Mouse (Mus musculus) heart, adult 18-20 months (tissue): ENCODE data around the gene Olfr339. TPM values are rescaled to one million over a fixed set of nuclear protein-coding genes. Genes with fewer than 3 reads are reported as not detected.
"Not testable (repeated sequence)": the region's sequence is repeated elsewhere in the genome, so short reads cannot be mapped to it uniquely, and the experiment has no call there.

Source experiments
- DNase-seq, 2 experiments: peaks; one replicate each; pipeline ENCODE4 v3.0.0; 2021 to 2022; ENCODE audit warnings: mixed read lengths in 1 of 2
- long read RNA-seq, 2 experiments: library from polyadenylated mRNA; stranded (forward); transcript quantifications; one replicate each; pipeline ENCODE4 v2.0.0; 2021
- total RNA-seq, 2 experiments: library from RNA; stranded (reverse); gene quantifications; 2 replicates each; pipeline ENCODE4 v1.2.3; 2021

The Olfr339 gene
- not detected for total RNA-seq
- long read RNA-seq, experiment 1 = 0 reads
- long read RNA-seq, experiment 2 = 0 reads

- DNase-seq = no peak
Measured at GRCm38 (mm10) chr2:36418647-36419046, at the start of gene Olfr339. Gene Olfr339 (plus strand): TSS chr2:36418947.

- no peak for DNase-seq
Measured at GRCm38 (mm10) chr2:36373219-36373618, 45.5 kb upstream of the Olfr339 start, which contains the start of gene Olfr338. Gene Olfr338 (plus strand): TSS chr2:36373519.

GRCm38 (mm10) chr2:36415174-36415573 lies 3.6 kb upstream of the Olfr339 start:
- not testable (repeated sequence) for DNase-seq

GRCm38 (mm10) chr2:36415591-36415990 lies 3.2 kb upstream of the Olfr339 start:
- not testable (repeated sequence) for DNase-seq

- no peak for DNase-seq
Measured at GRCm38 (mm10) chr2:36452287-36452686, 33.5 kb downstream of the Olfr339 start, which contains the start of gene Olfr340. Gene Olfr340 (plus strand): TSS chr2:36452587.

- DNase-seq = no peak
Measured at GRCm38 (mm10) chr2:36473634-36474033, 54.9 kb downstream of the Olfr339 start.

Other genes starting within 250 kb of the Olfr339 start
- gene Ptgs1, start 188.5 kb upstream of the Olfr339 start, total RNA-seq = 10 to 100 TPM; 12.4 to 16.1 TPM
- not detected for gene Olfr338, start 45.4 kb upstream of the Olfr339 start, total RNA-seq
- not detected for gene Olfr340, start 33.6 kb downstream of the Olfr339 start, total RNA-seq
- gene Olfr341, start 63.5 kb downstream of the Olfr339 start, total RNA-seq = not detected
- not detected for gene Olfr342, start 106.1 kb downstream of the Olfr339 start, total RNA-seq
- not detected for gene Olfr344, start 147.7 kb downstream of the Olfr339 start, total RNA-seq
- not detected for gene Olfr345, start 221.1 kb downstream of the Olfr339 start, total RNA-seq